8 mouse cellular contexts compared by ENCODE assay signal in the genomic region with DNA sequence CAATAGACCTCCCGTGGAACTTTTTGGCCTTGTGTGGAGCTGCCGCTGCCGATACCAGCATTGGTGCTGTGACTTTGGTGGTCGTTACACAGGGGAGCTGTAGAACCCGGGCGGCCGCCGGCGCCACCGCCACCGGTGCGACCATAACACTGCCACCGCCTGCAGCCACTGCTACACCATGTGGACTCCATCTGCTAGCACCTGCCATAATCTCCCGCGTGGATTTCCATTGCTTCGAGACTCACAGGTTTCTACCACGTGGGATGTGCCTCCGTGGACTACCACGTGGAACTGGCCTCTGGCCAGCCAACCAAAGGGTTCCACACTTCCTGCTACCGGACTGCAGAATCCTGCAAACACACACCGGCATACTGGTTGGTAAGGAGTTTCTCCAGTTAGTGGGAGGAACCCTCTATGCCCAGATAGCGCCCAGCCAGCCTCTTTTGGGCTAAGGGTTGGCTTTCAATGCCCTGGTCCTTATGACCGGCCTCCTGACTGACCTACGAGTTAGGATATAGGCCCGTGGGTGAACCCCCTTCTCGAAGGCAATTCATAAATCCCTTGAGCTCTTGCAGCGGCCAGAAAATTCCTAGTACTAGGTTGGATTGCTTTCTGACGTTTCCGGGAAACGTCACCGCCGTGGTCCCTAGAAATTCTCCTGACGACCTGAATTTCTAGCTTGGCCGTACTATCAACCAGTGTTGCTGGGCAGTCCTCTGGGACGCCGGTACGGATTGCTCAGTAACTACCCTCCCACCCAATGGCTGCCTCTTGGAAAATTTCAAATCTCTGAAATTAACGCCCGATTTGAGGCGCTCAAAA. TPM values are rescaled to one million over a fixed set of nuclear protein-coding genes. Genes with fewer than 3 reads are reported as not detected.
A peak's percentile ranks its signal among the peaks of the same experiment; 100 is the strongest.
DNase-seq lines count a peak whose midpoint lies in the region; ATAC-seq lines count a peak whose summit lies in the region.

No protein-coding gene starts in this region.

- intact Hi-C loops in heart, postnatal 25 days (cut with DNase I) = no loop called here
- intact Hi-C loops in left cerebral cortex, postnatal 4 days (cut with DNase I) = loop anchor here (2.0 kb wide), 1 partner anchor 40 kb away; no protein-coding TSS in a partner anchor

- peaks cover 32% of the 10 kb centered on the region for H3K27me3 ChIP-seq in megakaryocyte, embryonic 14.5 days (replicated peaks)

- ATAC-seq in inflammation-experienced regulatory T-cells, adult 6 months = peak; percentile 26

- H3K4me1 ChIP-seq in megakaryocyte, embryonic 14.5 days = peaks cover 23% of the 10 kb centered on the region

- DNase-seq in heart, adult 18-20 months = peak; percentile 40 to 55
- no peak for DNase-seq in heart, postnatal 25 days (ENCODE audit: low spot score)
- peak; percentile 29 for DNase-seq in cerebellum, adult 8-10 months
- peak; percentile 67 for DNase-seq in forelimb bud, embryonic 11.5 days (ENCODE audit: low read depth, low spot score)
- DNase-seq in left cerebral cortex, postnatal 4 days = peak; percentile 79
- DNase-seq in right cerebral cortex, postnatal 25 days = peak; percentile 28

- H3K4me3 ChIP-seq in megakaryocyte, embryonic 14.5 days (replicated peaks) = peak overlapping the region; percentile 65

- H3K9me3 ChIP-seq in megakaryocyte, embryonic 14.5 days = peaks cover 3% of the 10 kb centered on the region; the same call in 1 of the 2 replicates

- no peaks in the 10 kb centered on the region for H3K36me3 ChIP-seq in megakaryocyte, embryonic 14.5 days (replicated peaks; ENCODE audit: low read length)

RNA-seq across cellular contexts. Expression of a gene that starts 32.0 kb away (rescaled TPM):
- 1,000 to 10,000 TPM in 1 of 2 experiments, 100 to 1,000 TPM in 1; 994 to 1,266 TPM for total RNA-seq in heart, adult 18-20 months (2021)
- total RNA-seq in heart, postnatal 25 days (2021) = 1,000 to 10,000 TPM; 1,031 to 1,197 TPM
- polyA plus RNA-seq in inflammation-experienced regulatory T-cells, adult 6 months (2017; shearing (Covaris generic)) = over 10,000 TPM in 2 of 3 experiments, 1,000 to 10,000 TPM in 1; 7,660 to 11,983 (median 10,337) TPM
- 1,000 to 10,000 TPM; 5,205 to 5,346 TPM for total RNA-seq in left cerebral cortex, postnatal 4 days (2021)
- polyA plus RNA-seq in megakaryocyte, embryonic 14.5 days (2012; ENCODE audit: insufficient read depth, low replicate concordance) = 154 and 597 TPM in 2 replicates

Comparison
In these comparisons a context has a peak if more than half of its experiments do, and no peak if none do; other contexts are left out.
1. RNA of a gene that starts 32.0 kb away (total RNA-seq): 5,205 to 5,346 TPM in left cerebral cortex, postnatal 4 days; 994 to 1,266 TPM in heart, adult 18-20 months and 1,031 to 1,197 TPM in heart, postnatal 25 days; every median in the first group is over 4 times any median in the second.